Mouse (Mus musculus) neutrophil, adult 59 days (primary cell): ENCODE results near the gene Stmn3. TPM values are rescaled to one million over a fixed set of nuclear protein-coding genes. Genes with fewer than 3 reads are reported as not detected.

Source experiments
- total RNA-seq, 2 experiments: library from RNA; stranded (reverse); gene quantifications; 1 replicate in 1 of 2; 2 replicates in 1 of 2; pipeline ENCODE4 v1.2.4; 2023

Gene Stmn3
- total RNA-seq, result not detected

DNA sequence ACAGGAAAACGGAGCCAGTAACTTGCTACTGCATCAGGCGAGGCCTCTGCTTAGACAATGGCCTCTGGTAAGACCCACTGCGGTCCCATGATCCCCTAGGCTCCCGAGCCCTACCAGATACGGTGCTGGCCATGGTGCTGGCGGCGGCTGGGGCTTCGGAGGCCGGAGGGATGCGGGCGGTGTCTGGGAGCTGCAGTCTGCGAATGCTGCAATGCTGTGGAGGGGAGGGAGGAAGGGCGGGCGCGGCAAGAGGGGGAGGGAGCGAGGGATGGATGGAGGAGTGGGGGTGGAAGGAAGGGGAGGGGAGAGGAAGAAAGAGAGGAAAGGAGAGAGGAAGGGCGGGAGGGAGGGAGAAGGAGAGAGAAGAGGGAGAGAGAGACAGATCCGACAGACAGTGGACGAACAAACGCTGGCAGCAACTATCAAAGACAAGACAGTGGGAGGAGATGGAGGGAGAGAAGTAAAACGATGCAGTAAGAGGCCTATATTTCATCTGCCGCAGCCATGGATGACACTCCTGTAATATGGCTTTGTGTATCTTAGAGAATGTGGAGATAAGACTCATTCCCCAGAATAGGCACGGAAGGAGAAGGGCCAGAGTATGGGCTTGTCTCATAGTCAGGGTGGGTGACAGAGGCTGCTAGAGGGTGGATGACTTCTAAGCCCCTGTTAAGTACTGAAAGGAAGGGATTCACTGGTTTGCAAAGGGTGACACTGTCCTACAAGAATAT, at the start of gene Stmn3:
TSS of gene Stmn3 (minus strand) at position 421 of the 731 bp plus-strand sequence.

DNA sequence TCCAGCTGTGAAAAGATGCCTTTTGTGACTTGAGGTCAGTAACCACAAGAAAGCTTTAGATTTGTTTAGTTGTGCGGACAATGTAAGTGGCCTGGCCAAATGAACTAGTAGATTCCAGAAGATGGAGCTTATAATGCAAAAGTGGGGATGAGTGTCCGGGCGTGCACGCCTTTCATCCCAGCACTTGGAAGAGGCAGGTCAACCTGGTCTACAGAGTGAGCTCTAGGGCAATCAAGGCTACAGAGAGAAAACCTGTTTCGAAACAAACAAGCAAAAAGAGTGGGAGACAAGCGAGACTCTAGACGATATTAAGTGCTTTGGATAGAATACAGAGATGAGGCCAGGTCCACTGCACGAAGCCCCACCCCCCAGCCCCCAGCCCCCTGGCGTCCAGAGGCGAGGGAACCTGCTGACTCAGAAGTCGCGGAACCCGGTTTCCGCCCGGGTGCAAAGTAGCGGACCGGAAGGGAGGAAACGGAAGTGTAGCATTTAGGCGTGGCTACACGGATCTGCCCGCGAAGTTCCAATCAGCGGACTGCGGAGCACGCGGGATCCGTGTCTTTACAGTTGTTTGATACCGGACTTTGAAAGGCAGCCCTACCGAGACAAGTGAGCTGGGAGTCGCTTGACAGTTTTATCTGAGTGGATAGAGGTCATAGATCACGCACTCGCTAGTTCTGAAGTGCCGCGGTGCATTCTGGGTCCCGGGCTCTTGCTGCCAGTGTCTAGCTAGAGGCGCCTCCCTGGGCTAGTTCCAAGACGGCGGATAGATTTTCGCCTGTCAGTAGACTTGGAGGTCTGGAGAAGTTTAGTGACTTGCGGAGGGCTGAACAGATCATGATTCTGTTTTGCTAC, 5.2 kb upstream of the Stmn3 start, which contains the start of gene Rtel1:
TSS of gene Rtel1 (plus strand) at position 492 of the 855 bp plus-strand sequence.

DNA sequence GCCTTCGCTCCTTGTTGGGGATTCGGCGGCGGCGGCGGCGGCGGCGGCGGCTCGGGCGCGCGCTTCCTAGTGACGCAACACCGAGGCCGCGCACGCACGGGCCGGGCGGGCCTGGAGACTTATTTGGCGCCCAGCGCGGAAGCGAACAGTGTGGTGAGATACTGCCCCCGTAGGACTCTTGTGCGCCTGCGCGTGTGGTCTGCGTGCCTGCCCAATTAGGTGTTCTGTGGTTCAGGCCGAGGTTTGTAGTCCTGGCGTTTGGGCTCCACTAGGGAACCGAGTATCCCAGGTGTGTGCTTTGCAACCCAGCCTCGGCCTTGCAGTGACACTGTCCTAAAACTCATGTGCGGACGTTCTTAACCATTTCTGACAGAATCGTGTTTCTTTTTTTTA, 26.3 kb downstream of the Stmn3 start, which contains the start of gene Gmeb2:
TSS of gene Gmeb2 (minus strand) at position 78 of the 393 bp plus-strand sequence.

Other genes starting within 250 kb of the Stmn3 start
- not detected for gene Kcnq2, start 179.2 kb downstream of the Stmn3 start, total RNA-seq
- under 1 TPM in 1 of 2 experiments, not detected in 1; 0.16 TPM for gene Eef1a2, start 157.5 kb downstream of the Stmn3 start, total RNA-seq
- 10 to 100 TPM; 14.9 to 27.4 TPM for gene Ppdpf, start 127.3 kb downstream of the Stmn3 start, total RNA-seq
- not detected for gene Ptk6, start 111.7 kb downstream of the Stmn3 start, total RNA-seq
- gene Srms, start 101.3 kb downstream of the Stmn3 start, total RNA-seq, result under 1 TPM in 1 of 2 experiments, not detected in 1; 0.13 TPM
- gene Fndc11, start 94.5 kb downstream of the Stmn3 start, total RNA-seq, result not detected
- 10 to 100 TPM; 48.9 to 62.2 TPM for gene Helz2, start 72.5 kb downstream of the Stmn3 start, total RNA-seq
- 10 to 100 TPM; 30.5 to 31.6 TPM for gene Gmeb2, start 26.5 kb downstream of the Stmn3 start, total RNA-seq
- 10 to 100 TPM; 38.8 to 42.1 TPM for gene Rtel1, start 5.2 kb upstream of the Stmn3 start, total RNA-seq
- 10 to 100 TPM; 23.4 to 24.6 TPM for gene Zgpat, start 50.4 kb upstream of the Stmn3 start, total RNA-seq
- gene Arfrp1, start 50.9 kb upstream of the Stmn3 start, total RNA-seq, result 10 to 100 TPM; 33.2 to 37.4 TPM
- gene Lime1, start 65.6 kb upstream of the Stmn3 start, total RNA-seq, result 10 to 100 TPM; 24.6 to 31.5 TPM
- 1 to 10 TPM in 1 of 2 experiments, under 1 TPM in 1; 0.95 to 1.6 TPM for gene Zbtb46, start 144.9 kb upstream of the Stmn3 start, total RNA-seq
- not detected for gene Abhd16b, start 178.7 kb upstream of the Stmn3 start, total RNA-seq
- gene Tpd52l2, start 182.6 kb upstream of the Stmn3 start, total RNA-seq, result 10 to 100 TPM; 58.9 to 61.2 TPM
- 100 to 1,000 TPM; 114 to 122 TPM for gene Dnajc5, start 206.0 kb upstream of the Stmn3 start, total RNA-seq